In the genomic region with DNA sequence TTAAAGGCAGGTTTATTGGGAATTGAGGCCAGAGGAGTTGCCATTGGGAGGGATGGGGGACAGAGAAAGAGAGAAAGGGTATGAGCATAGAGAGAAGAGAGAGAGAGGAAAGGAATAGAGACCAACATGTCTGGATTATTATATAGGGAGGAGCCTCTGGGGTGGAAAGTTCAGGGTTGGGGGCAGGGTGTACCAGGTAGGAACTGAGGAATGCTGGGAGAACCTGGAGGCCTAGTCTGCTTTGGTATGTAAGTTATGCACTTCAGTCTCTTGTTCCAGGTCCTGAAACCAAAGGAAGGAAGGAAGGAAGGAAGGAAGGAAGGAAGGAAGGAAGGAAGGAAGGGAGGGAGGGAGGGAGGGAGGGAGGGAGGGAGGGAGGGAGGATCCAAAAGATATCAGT, we compare ENCODE assay signal across 7 mouse cellular contexts.
DNase-seq lines count a peak whose midpoint lies in the region; ATAC-seq and TF ChIP-seq lines count a peak whose summit lies in the region.
"Not testable (repeated sequence)": the region's sequence is repeated elsewhere in the genome, so short reads cannot be mapped to it uniquely, and the experiment has no call there.

No protein-coding gene starts in this region.

- H3K9me3 ChIP-seq in ES-Bruce4 (replicated peaks; ENCODE audit: control insufficient read depth, insufficient read depth, low read length, poor library complexity, severe bottlenecking); ES-E14 (ENCODE audit: control insufficient read depth, insufficient read depth, low read depth, low read length); lung, postnatal 0 days (ENCODE audit: low read length); midbrain, embryonic 10.5 days (replicated peaks): not testable (repeated sequence)

- DNase-seq in ES-E14 (ENCODE audit: low read depth, low spot score); kidney, adult 2 months; midbrain, embryonic 10.5 days (ENCODE audit: low spot score): not testable (repeated sequence)
- peak; percentile 50 for DNase-seq in ZHBTc4 (ENCODE audit: low read depth, low spot score)
- DNase-seq in heart, adult 11 months: peak; percentile 9
- DNase-seq in lung, postnatal 0 days (ENCODE audit: low spot score): peak; percentile 33

- 0 out of 2 replicates have a peak, but pooled peaks have one; percentile 63 for TF ChIP-seq EP300 in ES-Bruce4 (IDR thresholded peaks at IDR 0.05; ENCODE audit: insufficient read depth, low read depth, low read length)
- peak; percentile 42; the same call in 1 of the 2 replicates for TF ChIP-seq EP300 in lung, postnatal 0 days (IDR thresholded peaks at IDR 0.05)

- 0 out of 2 replicates have a peak overlapping the region, but pooled peaks have one; percentile 11 for H3K9ac ChIP-seq in ES-Bruce4 (ENCODE audit: low read depth, poor library complexity, severe bottlenecking)
- H3K9ac ChIP-seq in ES-E14 (ENCODE audit: insufficient read depth, low read depth, low read length, poor library complexity, severe bottlenecking); lung, postnatal 0 days (replicated peaks; ENCODE audit: low read depth): not testable (repeated sequence)

- H3K4me1 ChIP-seq in ES-Bruce4 (ENCODE audit: control insufficient read depth, insufficient read depth, low read length); kidney, adult 2 months (ENCODE audit: control insufficient read depth, insufficient read depth, low read length); lung, postnatal 0 days (ENCODE audit: insufficient read depth, low read depth, low read length): not testable (repeated sequence)
- peaks cover 9 to 15% of the 10 kb centered on the region in 2 experiments for H3K4me1 ChIP-seq in ES-E14 (ENCODE audit: control insufficient read depth in 2 of 2, insufficient read depth in 2 of 2, low read length in 2 of 2, poor library complexity in 1 of 2)
- peaks cover 32% of the 10 kb centered on the region for H3K4me1 ChIP-seq in midbrain, embryonic 10.5 days

- peak overlapping the region; percentile 97 for H3K27ac ChIP-seq in ES-Bruce4 (ENCODE audit: insufficient read depth, low read length)
- H3K27ac ChIP-seq in ES-E14 (ENCODE audit: insufficient read depth, low read depth, low read length, poor library complexity, severe bottlenecking): peak overlapping the region; percentile 83; the same call in 1 of the 2 replicates
- H3K27ac ChIP-seq in kidney, adult 2 months (ENCODE audit: insufficient read depth, low read depth, low read length): peak overlapping the region; percentile 53; the same call in 1 of the 2 replicates
- peak overlapping the region; percentile 34; the same call in 1 of the 2 replicates for H3K27ac ChIP-seq in lung, postnatal 0 days (ENCODE audit: low read length)
- H3K27ac ChIP-seq in midbrain, embryonic 10.5 days (replicated peaks): 0 out of 2 replicates have a peak overlapping the region, but pooled peaks have one; percentile 76

- not testable (repeated sequence) for H3K27me3 ChIP-seq in ES-Bruce4 (ENCODE audit: control insufficient read depth, insufficient read depth, low read length, poor library complexity, severe bottlenecking); kidney, adult 2 months (replicated peaks; ENCODE audit: control insufficient read depth, insufficient read depth, low read length); lung, postnatal 0 days (replicated peaks; ENCODE audit: insufficient read depth, low read length); midbrain, embryonic 10.5 days (ENCODE audit: low read depth, poor library complexity, severe bottlenecking)

- not testable (repeated sequence) for H3K36me3 ChIP-seq in ES-Bruce4 (ENCODE audit: control insufficient read depth, insufficient read depth, low read length, poor library complexity, severe bottlenecking); ES-E14 (ENCODE audit: control insufficient read depth, insufficient read depth, low read length, poor library complexity, severe bottlenecking); kidney, adult 2 months (ENCODE audit: control insufficient read depth, insufficient read depth, low read length); lung, postnatal 0 days (ENCODE audit: insufficient read depth, low read length); midbrain, embryonic 10.5 days

- peak; percentile 76 for ATAC-seq in lung, postnatal 0 days

- TF ChIP-seq CTCF in ES-Bruce4 (IDR thresholded peaks at IDR 0.05; ENCODE audit: low read depth, low read length); kidney, adult 2 months (conservative IDR thresholded peaks at IDR 0.05; ENCODE audit: insufficient read depth, insufficient read length, low read depth, low read length); lung, postnatal 0 days (IDR thresholded peaks at IDR 0.05): not testable (repeated sequence)

- not testable (repeated sequence) for TF ChIP-seq POLR2A in ES-Bruce4 (IDR thresholded peaks at IDR 0.05; ENCODE audit: insufficient read depth, low read length); kidney, adult 2 months (IDR thresholded peaks at IDR 0.05; ENCODE audit: low read depth, low read length)

- H3K4me3 ChIP-seq in ES-Bruce4 (ENCODE audit: low read depth, low read length); ES-E14 (ENCODE audit: insufficient read depth in 1 of 2, low read depth in 1 of 2, low read length in 2 of 2, poor library complexity in 1 of 2, severe bottlenecking in 1 of 2); kidney, adult 2 months (ENCODE audit: insufficient read depth, low read depth, low read length); lung, postnatal 0 days (ENCODE audit: low read depth, low read length); midbrain, embryonic 10.5 days: not testable (repeated sequence)

- in situ Hi-C loops in ES-E14 (cut with MboI; ENCODE audit: low sequenced_read_pairs in 2 of 2, unreplicated experiment in 2 of 2): not testable (repeated sequence)

- H3K4me2 ChIP-seq in lung, postnatal 0 days (replicated peaks; ENCODE audit: low read depth, low read length): not testable (repeated sequence)

Comparison
In these comparisons a context has a peak if more than half of its experiments do, and no peak if none do; other contexts are left out.
1. H3K27ac ChIP-seq: peak in every context shown above with its lines; median percentile 97 in ES-Bruce4; 83 in ES-E14; 76 in midbrain, embryonic 10.5 days; 53 in kidney, adult 2 months; 34 in lung, postnatal 0 days.